Mouse (Mus musculus): ENCODE data around the gene Tst. TPM values are rescaled to one million over a fixed set of nuclear protein-coding genes. Genes with fewer than 3 reads are reported as not detected.

The Tst gene
- polyA plus RNA-seq, 1 experiment from 2014 or later = 8.3 TPM

Other genes starting within 250 kb of the Tst start
- gene Ift27, start 231.8 kb downstream of the Tst start, polyA plus RNA-seq (2014; fragmentation: Nextera tagmentation; extraction: Ambion mirVana) = 138 and 148 TPM in 2 replicates
- gene Pvalb, start 199.5 kb downstream of the Tst start, polyA plus RNA-seq (2014; fragmentation: Nextera tagmentation; extraction: Ambion mirVana) = not detected in 2 replicates
- gene Ncf4, start 161.1 kb downstream of the Tst start, polyA plus RNA-seq (2014; fragmentation: Nextera tagmentation; extraction: Ambion mirVana) = 6.9 and 7.9 TPM in 2 replicates
- 0.23 and 0.32 TPM in 2 replicates for gene Csf2rb2, start 100.2 kb downstream of the Tst start, polyA plus RNA-seq (2014; fragmentation: Nextera tagmentation; extraction: Ambion mirVana)
- 1.5 and 1.8 TPM in 2 replicates for gene Csf2rb, start 80.2 kb downstream of the Tst start, polyA plus RNA-seq (2014; fragmentation: Nextera tagmentation; extraction: Ambion mirVana)
- not detected in 2 replicates for gene Tex33, start 10.0 kb downstream of the Tst start, polyA plus RNA-seq (2014; fragmentation: Nextera tagmentation; extraction: Ambion mirVana)
- 2.0 and 2.3 TPM in 2 replicates for gene Mpst, start 509 bp upstream of the Tst start, polyA plus RNA-seq (2014; fragmentation: Nextera tagmentation; extraction: Ambion mirVana)
- gene Kctd17, start 22.7 kb upstream of the Tst start, polyA plus RNA-seq (2014; fragmentation: Nextera tagmentation; extraction: Ambion mirVana) = 59.1 and 60.5 TPM in 2 replicates
- 0.07 and 0.34 TPM in 2 replicates for gene Tmprss6, start 62.7 kb upstream of the Tst start, polyA plus RNA-seq (2014; fragmentation: Nextera tagmentation; extraction: Ambion mirVana)
- not detected in 2 replicates for gene Il2rb, start 89.4 kb upstream of the Tst start, polyA plus RNA-seq (2014; fragmentation: Nextera tagmentation; extraction: Ambion mirVana)
- gene C1qtnf6, start 125.5 kb upstream of the Tst start, polyA plus RNA-seq (2014; fragmentation: Nextera tagmentation; extraction: Ambion mirVana) = 10.5 and 12.1 TPM in 2 replicates
- gene Sstr3, start 138.8 kb upstream of the Tst start, polyA plus RNA-seq (2014; fragmentation: Nextera tagmentation; extraction: Ambion mirVana) = not detected in 2 replicates
- gene Rac2, start 166.9 kb upstream of the Tst start, polyA plus RNA-seq (2014; fragmentation: Nextera tagmentation; extraction: Ambion mirVana) = 4.3 and 8.5 TPM in 2 replicates
- 2.0 and 2.7 TPM in 2 replicates for gene Cyth4, start 191.1 kb upstream of the Tst start, polyA plus RNA-seq (2014; fragmentation: Nextera tagmentation; extraction: Ambion mirVana)